Mouse (Mus musculus): ENCODE measurements around the gene Btnl4.

GRCm38 (mm10) chr17:34438588-34438987 is 38.5 kb downstream of the Btnl4 start:
- no peak for TF ChIP-seq CTCF (conservative IDR thresholded peaks at IDR 0.05; ENCODE audit: insufficient read depth, insufficient read length, low read depth, low read length)
- no peak for TF ChIP-seq POLR2A (IDR thresholded peaks at IDR 0.05; ENCODE audit: low read depth, low read length)

Data from kidney, adult 2 months (tissue).